Mouse (Mus musculus) limb, embryonic 13.5 days (tissue): ENCODE measurements at regions not wholly inside any gene's neighbourhood (a gene's known extent, or its start where the extent isn't known, plus 50 kb on each side); places are given as distances from the start of the nearest gene placed in this dataset.

Experiments
- ATAC-seq: fragments of 200-750 bp; cut with Nextera tagmentation; 2 replicates; pipeline ENCODE4 v1.8.0; 2017; ENCODE audit warnings: low read depth, moderate number of reproducible peaks, moderate TSS enrichment; ENCODE audit not compliant: low FRiP score
- H3K27ac ChIP-seq: fragments of 300-500 bp; sonication (generic); 2 replicates; pipeline ENCODE4 v1.5.1; 2015; ENCODE audit warnings: inconsistent platforms, mild to moderate bottlenecking, moderate library complexity
- H3K27me3 ChIP-seq: fragments of 300-500 bp; sonication (generic); 2 replicates; pipeline ENCODE4 v1.6.1; 2015; ENCODE audit warnings: mild to moderate bottlenecking, inconsistent platforms
- H3K36me3 ChIP-seq: fragments of 300-500 bp; sonication (generic); 2 replicates; pipeline ENCODE4 v1.6.1; 2015; ENCODE audit warnings: inconsistent platforms, mild to moderate bottlenecking, moderate library complexity
- H3K4me1 ChIP-seq: fragments of 300-500 bp; sonication (generic); 2 replicates; pipeline ENCODE4 v1.6.1; 2015; ENCODE audit warnings: inconsistent platforms
- H3K4me2 ChIP-seq: fragments of 300-500 bp; sonication (generic); replicated peaks from 2 replicates; pipeline ENCODE4 v1.6.1; 2015; ENCODE audit warnings: inconsistent platforms, mild to moderate bottlenecking, moderate library complexity
- H3K4me3 ChIP-seq: fragments of 300-500 bp; sonication (generic); 2 replicates; pipeline ENCODE4 v1.5.1; 2015; ENCODE audit warnings: moderate library complexity, mild to moderate bottlenecking, inconsistent platforms
- H3K9ac ChIP-seq: fragments of 300-500 bp; sonication (generic); 2 replicates; pipeline ENCODE4 v1.6.1; 2015; ENCODE audit warnings: mild to moderate bottlenecking, inconsistent platforms
- H3K9me3 ChIP-seq: fragments of 300-500 bp; sonication (generic); 2 replicates; pipeline ENCODE4 v1.6.1; 2016; ENCODE audit warnings: inconsistent platforms
- WGBS: fragments of 180-500 bp; shearing (Covaris S2); methylation state at CpG from one replicate; pipeline ENCODE4 v1.1.7; 2015; 5-methylcytosine and 5-hydroxymethylcytosine counted together

DNA sequence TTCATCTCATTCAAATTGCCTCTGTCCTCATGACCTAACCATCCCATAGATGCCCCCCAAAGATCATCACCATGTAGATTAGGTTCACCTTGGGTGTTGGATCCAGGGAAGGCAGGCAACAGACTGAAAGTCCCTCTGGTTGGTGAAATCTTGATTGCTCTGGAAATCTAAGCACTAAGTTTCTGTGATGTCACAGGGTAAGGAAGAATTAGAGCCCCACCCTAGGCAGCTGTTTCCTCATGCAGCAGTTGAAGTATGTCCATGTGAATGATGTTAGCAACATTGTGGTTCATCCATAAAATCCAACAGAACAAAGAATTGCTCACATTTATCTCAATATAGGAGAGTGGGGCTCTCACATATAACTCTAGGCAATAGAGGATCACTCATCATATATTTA, 175.5 kb downstream of the Plk2 start:
- Histone ChIP-seq H3K9ac (no peak overlapping the region), H3K36me3 (no peaks in the 10 kb centered on the region), H3K4me2 (no peak overlapping the region), H3K4me1 (no peaks in the 10 kb centered on the region), H3K4me3 (no peak overlapping the region), H3K27me3 (no peaks in the 10 kb centered on the region), H3K9me3 (no peaks in the 10 kb centered on the region), H3K27ac (no peak overlapping the region)
- ATAC-seq = no peak

DNA sequence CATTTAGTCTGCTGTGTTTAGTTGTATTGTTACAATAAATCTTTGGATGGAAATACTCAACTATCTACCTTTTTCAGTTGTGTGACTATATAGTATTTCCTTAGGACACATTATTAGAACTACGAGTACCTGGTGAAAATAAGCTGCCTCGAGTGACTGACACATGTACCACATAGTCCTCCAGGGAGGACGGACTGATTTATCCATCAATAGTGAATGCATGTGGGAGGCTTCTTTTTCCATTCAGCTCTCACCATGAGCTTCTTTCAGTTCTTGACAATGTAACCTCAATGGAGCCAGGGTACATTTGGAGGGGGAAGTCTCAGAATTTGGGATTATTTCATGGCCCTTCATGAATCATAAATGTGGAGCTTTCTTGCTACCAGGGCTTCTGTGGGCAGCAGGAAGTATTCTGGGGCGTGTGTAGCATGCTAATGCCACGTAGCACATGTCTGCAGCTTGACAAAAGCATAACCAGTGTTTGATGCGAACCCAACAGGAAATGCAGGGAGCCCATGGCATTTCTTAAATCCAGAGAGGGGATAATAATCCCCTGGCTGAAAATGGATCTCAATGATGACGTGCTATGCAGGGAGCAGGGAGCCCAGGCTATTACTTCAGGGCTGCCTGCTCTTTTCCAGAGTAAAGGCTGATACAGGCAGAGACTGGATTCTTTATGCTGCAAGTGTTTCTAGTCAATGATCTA, 178.7 kb downstream of the Plk2 start:
- H3K9me3 ChIP-seq = no peaks in the 10 kb centered on the region
- no peaks in the 10 kb centered on the region for H3K27me3 ChIP-seq
- H3K36me3 ChIP-seq = no peaks in the 10 kb centered on the region
- no peak overlapping the region for H3K27ac ChIP-seq
- 65% methylated on average over 7 of the region's 7 CpGs for WGBS
- no peak overlapping the region for H3K4me2 ChIP-seq
- ATAC-seq = no peak
- peaks cover 6% of the 10 kb centered on the region; the same call in 1 of the 2 replicates for H3K4me1 ChIP-seq
- no peak overlapping the region for H3K9ac ChIP-seq
- H3K4me3 ChIP-seq = no peak overlapping the region

DNA sequence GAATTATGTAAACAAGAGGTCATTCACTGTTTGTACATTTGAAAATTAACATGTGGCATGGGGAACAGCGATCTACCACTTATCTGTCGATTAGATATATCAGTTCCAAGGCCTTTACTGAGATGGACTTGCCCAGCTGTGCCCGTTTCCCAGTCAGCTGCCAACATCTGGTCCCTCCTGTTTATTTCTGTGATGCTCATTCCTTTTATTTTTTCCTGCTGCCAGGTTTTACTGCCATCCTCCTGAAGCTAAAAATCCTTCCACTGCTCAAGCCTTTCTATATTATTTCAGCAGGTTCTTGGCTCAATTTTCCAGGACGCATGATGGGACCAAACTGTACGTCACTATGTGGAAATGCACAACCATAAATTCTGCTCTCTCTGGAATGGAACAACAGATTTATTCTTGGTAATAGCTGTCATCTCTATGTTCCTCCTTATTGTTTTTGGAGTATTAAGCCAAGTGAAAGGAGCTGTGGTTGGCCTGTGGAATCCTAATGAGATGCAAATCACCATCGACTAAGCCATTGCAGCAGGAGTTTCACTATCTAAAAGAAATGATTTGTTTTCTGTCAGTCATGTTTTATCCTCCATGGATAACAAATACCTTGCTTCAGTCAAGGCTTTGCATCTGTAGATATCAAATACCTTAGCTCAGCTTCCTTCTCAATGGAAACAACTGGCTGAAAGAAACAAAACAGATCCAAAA, 180.1 kb downstream of the Plk2 start:
- H3K4me2 ChIP-seq = no peak overlapping the region
- peaks cover 8% of the 10 kb centered on the region; the same call in 1 of the 2 replicates for H3K4me1 ChIP-seq
- no peaks in the 10 kb centered on the region for H3K36me3 ChIP-seq
- WGBS = 63% methylated on average over 6 of the region's 6 CpGs
- no peak for ATAC-seq
- H3K9ac ChIP-seq = no peak overlapping the region
- H3K4me3 ChIP-seq = no peak overlapping the region
- no peaks in the 10 kb centered on the region for H3K27me3 ChIP-seq
- no peaks in the 10 kb centered on the region for H3K9me3 ChIP-seq
- H3K27ac ChIP-seq = no peak overlapping the region

DNA sequence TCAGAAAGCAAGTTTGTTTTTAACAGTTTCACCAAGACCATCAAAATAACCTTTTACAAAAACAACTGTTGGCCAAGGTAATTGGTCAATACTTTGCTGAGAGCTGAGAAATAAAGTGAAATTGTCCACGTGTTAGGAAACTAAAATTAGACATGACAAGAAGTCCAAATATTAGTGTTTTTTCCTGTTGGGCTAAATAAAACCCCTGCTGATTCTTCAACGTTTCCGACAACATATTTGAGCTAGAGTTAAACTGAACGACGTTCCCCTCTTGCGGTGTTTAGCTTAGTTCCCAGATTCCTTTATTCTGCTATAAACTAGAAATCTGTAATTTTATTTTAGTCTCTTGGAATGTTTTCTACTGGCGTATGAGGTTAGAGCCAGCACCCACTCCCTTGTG, 183.3 kb downstream of the Plk2 start:
- Histone ChIP-seq H3K27ac (no peak overlapping the region), H3K27me3 (no peaks in the 10 kb centered on the region), H3K9ac (no peak overlapping the region), H3K4me2 (no peak overlapping the region), H3K9me3 (no peaks in the 10 kb centered on the region), H3K4me1 (peaks cover 8% of the 10 kb centered on the region; the same call in 1 of the 2 replicates), H3K36me3 (no peaks in the 10 kb centered on the region), H3K4me3 (no peak overlapping the region)
- no peak for ATAC-seq
- 47% methylated on average over 7 of the region's 7 CpGs for WGBS

DNA sequence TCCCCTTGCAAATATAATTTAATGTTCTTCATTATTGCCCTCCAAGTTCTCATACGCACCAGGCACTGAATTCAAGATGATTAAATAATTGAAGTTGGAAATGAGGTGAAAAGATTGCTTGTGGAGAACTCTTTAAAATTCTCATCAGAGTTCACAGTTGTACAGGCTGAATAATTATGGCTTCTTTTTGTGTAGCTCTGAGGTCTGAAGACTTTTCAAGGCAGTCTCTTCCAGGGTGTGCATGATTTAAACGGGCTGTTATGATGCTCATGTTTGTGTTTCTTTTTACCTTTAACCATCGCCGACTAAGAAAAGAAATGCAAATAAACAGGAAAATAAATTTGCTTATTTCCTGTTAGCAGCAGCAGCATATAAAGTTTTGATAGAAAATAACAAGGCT, 185.3 kb downstream of the Plk2 start:
- Histone ChIP-seq H3K4me2 (no peak overlapping the region), H3K27ac (no peak overlapping the region), H3K9me3 (no peaks in the 10 kb centered on the region), H3K4me3 (no peak overlapping the region), H3K4me1 (peaks cover 8% of the 10 kb centered on the region; the same call in 1 of the 2 replicates), H3K36me3 (no peaks in the 10 kb centered on the region), H3K27me3 (no peaks in the 10 kb centered on the region), H3K9ac (no peak overlapping the region)
- no peak for ATAC-seq
- WGBS = 82% methylated on average over 4 of the region's 4 CpGs

DNA sequence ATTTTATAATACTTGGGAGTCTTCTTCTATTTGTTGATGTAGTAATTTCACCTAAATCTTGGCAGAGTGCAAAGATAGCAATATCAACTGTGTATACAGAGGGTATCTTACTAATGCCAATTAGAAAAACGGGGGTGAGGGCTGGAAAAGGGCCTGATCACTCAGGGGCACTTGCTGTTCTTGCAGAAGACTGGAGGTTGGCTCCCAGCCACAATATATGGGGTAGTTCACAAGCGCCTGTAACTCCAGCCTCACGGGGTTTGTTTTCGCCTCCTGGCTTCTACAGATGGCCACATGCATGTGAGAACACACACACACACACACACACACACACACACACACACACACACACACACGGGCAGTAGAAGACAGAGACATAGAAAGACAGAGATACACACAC, 185.7 kb downstream of the Plk2 start:
- ATAC-seq = no peak
- Histone ChIP-seq H3K9ac (no peak overlapping the region), H3K4me1 (peaks cover 8% of the 10 kb centered on the region; the same call in 1 of the 2 replicates), H3K36me3 (no peaks in the 10 kb centered on the region), H3K9me3 (no peaks in the 10 kb centered on the region), H3K4me2 (no peak overlapping the region), H3K27ac (no peak overlapping the region), H3K4me3 (no peak overlapping the region), H3K27me3 (no peaks in the 10 kb centered on the region)
- 48% methylated on average over 5 of the region's 5 CpGs for WGBS

DNA sequence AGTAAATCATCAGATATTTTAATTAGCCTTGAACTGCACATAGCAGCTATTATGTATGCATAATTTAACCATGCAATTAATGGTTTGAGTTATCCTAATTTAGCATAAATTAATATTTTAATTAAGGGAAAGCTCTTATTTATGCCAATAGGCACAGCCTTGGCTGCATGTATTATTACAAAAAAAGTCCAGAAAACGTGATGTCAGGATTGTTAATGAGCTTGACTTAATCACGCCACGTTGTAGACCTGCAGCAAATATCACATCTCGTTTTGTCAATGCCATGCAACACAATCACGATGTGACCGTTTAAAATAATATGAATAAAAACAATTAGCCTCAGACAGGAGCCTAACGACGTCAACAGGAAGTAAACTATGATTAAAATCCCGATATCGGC, 189.9 kb downstream of the Plk2 start:
- no peak overlapping the region for H3K9ac ChIP-seq
- H3K4me1 ChIP-seq = no peaks in the 10 kb centered on the region
- no peak for ATAC-seq
- no peak overlapping the region for H3K4me2 ChIP-seq
- no peaks in the 10 kb centered on the region for H3K9me3 ChIP-seq
- no peak overlapping the region for H3K27ac ChIP-seq
- H3K4me3 ChIP-seq = no peak overlapping the region
- no peaks in the 10 kb centered on the region for H3K36me3 ChIP-seq
- WGBS = 77% methylated on average over 10 of the region's 10 CpGs
- H3K27me3 ChIP-seq = no peaks in the 10 kb centered on the region

DNA sequence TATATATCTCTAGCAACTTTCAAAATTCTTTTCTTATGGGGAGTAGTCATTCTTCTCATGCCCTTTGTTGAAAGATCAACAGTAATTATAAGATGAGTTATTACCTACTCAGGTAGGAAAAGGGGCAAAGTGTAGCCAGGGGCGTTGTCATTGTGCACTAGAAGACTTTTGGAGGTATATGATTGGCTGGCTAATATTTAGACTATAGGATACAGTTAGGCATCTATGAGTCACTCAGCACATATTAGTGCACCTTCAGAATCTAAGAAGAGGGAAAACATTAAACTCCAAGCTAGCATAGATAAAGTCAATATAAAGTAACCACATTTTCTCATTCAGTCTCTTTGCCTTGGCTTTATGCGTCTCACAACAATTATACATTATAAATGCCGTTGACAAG, 199.8 kb downstream of the Plk2 start:
- ATAC-seq = no peak
- no peak overlapping the region for H3K9ac ChIP-seq
- no peak overlapping the region for H3K4me2 ChIP-seq
- H3K4me3 ChIP-seq = no peak overlapping the region
- no peaks in the 10 kb centered on the region for H3K36me3 ChIP-seq
- H3K9me3 ChIP-seq = no peaks in the 10 kb centered on the region
- 92% methylated on average over 3 of the region's 3 CpGs for WGBS
- peaks cover 4% of the 10 kb centered on the region for H3K4me1 ChIP-seq
- H3K27me3 ChIP-seq = no peaks in the 10 kb centered on the region
- H3K27ac ChIP-seq = no peak overlapping the region

DNA sequence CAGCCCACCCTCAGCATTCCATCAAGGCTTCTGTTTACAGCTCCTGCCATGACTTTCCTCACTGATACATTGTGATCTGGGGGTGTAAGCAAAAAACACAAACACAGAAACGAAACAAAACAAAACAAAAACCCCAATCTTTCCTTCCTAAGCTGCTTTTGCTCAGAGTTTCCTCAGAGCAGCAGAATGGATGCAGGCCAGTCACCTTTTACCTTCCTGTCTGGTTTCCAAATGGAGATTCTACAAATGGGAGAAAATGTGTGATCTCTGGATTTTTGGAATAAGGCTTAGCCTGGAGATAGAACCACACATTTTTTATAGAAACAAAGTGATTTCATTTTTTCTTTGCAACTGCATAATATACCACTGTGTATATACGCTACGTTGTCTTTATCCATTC, 204.8 kb downstream of the Plk2 start:
- no peak overlapping the region for H3K4me2 ChIP-seq
- no peak overlapping the region for H3K27ac ChIP-seq
- H3K4me1 ChIP-seq = peaks cover 19% of the 10 kb centered on the region
- no peaks in the 10 kb centered on the region for H3K9me3 ChIP-seq
- H3K27me3 ChIP-seq = no peaks in the 10 kb centered on the region
- WGBS = 78% methylated on average over 3 of the region's 3 CpGs
- H3K9ac ChIP-seq = no peak overlapping the region
- H3K36me3 ChIP-seq = no peaks in the 10 kb centered on the region
- H3K4me3 ChIP-seq = no peak overlapping the region
- no peak for ATAC-seq

DNA sequence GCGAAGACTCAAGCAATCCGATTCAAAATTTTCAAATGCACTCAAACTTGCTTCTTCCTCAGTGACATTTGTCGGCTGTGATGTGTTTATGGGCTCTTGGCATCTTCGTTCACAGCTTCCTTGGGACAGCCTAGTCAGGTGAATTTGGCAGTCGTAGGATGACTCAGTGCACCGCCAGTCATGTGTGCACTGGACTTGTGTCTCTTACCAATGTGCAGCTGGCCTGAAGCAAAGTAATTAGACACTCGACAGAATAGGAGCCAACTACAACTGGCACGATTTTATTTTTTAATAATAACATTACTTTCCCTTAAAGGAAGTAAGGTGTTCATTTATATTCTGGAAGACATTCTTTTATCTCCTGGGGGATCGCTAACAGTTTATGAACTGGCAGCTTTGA, 205.5 kb downstream of the Plk2 start:
- H3K4me1 ChIP-seq = peaks cover 19% of the 10 kb centered on the region
- no peaks in the 10 kb centered on the region for H3K36me3 ChIP-seq
- H3K9ac ChIP-seq = no peak overlapping the region
- 74% methylated on average over 9 of the region's 9 CpGs for WGBS
- no peak overlapping the region for H3K4me3 ChIP-seq
- no peaks in the 10 kb centered on the region for H3K27me3 ChIP-seq
- H3K27ac ChIP-seq = no peak overlapping the region
- ATAC-seq = 0 out of 2 replicates have a peak, but pooled peaks have one; percentile 40
- no peak overlapping the region for H3K4me2 ChIP-seq
- no peaks in the 10 kb centered on the region for H3K9me3 ChIP-seq

DNA sequence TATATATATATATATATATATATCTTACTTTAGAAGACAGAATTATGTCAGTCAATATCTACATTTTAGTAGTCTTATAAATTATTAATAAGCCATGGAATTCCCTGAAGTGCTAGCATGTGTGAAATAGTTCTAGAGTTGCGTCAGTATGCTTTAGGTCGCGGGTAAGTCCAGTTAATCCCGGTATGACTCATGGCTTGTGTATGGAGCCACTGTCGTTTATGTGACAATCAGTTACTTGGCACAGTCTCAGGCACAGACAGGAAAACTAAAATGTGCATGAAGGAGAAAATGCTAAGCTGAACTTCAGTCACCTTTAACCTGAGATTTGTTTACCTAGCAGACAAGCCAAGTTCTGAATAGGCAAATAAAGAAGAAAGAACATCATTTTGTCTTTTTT, 206.5 kb downstream of the Plk2 start:
- Histone ChIP-seq H3K4me1 (peaks cover 19% of the 10 kb centered on the region), H3K4me3 (no peak overlapping the region), H3K4me2 (no peak overlapping the region), H3K9ac (no peak overlapping the region), H3K27ac (no peak overlapping the region), H3K27me3 (no peaks in the 10 kb centered on the region), H3K9me3 (no peaks in the 10 kb centered on the region), H3K36me3 (no peaks in the 10 kb centered on the region)
- peak; percentile 73 for ATAC-seq
- 52% methylated on average over 5 of the region's 5 CpGs for WGBS

DNA sequence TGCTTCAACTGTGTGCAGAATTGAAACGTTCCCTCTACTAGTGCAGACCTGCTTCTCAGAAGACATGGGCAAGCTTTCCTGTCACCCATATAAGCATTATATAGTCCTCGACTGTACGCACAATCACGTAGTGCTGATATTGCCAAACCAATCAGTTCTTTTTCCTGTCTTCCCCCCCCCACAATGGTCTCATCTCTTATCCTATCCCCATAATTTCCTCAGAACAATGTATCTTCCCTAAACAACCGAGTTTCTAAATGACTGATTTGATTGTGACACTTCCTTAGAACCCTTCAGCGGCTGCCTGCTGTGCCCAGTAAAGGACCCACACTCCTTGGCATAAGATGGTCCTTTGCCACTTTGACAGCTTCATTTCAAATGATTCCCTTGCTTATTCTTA, 207.0 kb downstream of the Plk2 start:
- peaks cover 19% of the 10 kb centered on the region for H3K4me1 ChIP-seq
- no peak overlapping the region for H3K4me2 ChIP-seq
- H3K9me3 ChIP-seq = no peaks in the 10 kb centered on the region
- 0 out of 2 replicates have a peak overlapping the region, but pooled peaks have one; percentile 6 for H3K27ac ChIP-seq
- WGBS = 81% methylated on average over 6 of the region's 6 CpGs
- H3K9ac ChIP-seq = no peak overlapping the region
- no peak overlapping the region for H3K4me3 ChIP-seq
- no peak for ATAC-seq
- H3K36me3 ChIP-seq = no peaks in the 10 kb centered on the region
- no peaks in the 10 kb centered on the region for H3K27me3 ChIP-seq

DNA sequence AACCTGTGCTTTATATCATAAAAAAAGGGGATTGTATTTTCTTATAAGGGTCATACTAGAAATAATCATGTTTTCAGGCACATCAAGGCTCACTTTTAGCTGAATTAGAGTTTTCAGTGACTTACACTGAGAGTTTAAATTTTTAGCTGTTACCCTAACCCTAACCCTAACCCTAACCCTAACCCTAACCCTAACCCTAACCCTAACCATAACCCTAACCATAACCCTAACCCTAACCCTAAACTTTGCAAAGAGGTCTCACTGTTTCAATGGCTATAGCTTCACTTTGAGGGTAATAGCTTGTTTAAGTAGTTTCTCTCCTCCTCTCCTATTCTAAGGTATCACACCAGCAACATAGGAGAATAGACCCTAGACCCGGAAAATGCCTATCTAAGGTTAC, 208.0 kb downstream of the Plk2 start:
- Histone ChIP-seq H3K9me3 (no peaks in the 10 kb centered on the region), H3K27me3 (no peaks in the 10 kb centered on the region), H3K4me3 (no peak overlapping the region), H3K4me2 (no peak overlapping the region), H3K27ac (no peak overlapping the region), H3K4me1 (peaks cover 19% of the 10 kb centered on the region), H3K36me3 (no peaks in the 10 kb centered on the region), H3K9ac (no peak overlapping the region)
- 83% methylated on average over 1 of the region's 1 CpGs for WGBS
- ATAC-seq = no peak
